Mouse (Mus musculus): ENCODE measurements around the gene Sgca. TPM values are rescaled to one million over a fixed set of nuclear protein-coding genes. Genes with fewer than 3 reads are reported as not detected.

Gene Sgca
- polyA plus RNA-seq, 1 experiment from 2014 or later = 1.2 TPM

DNA sequence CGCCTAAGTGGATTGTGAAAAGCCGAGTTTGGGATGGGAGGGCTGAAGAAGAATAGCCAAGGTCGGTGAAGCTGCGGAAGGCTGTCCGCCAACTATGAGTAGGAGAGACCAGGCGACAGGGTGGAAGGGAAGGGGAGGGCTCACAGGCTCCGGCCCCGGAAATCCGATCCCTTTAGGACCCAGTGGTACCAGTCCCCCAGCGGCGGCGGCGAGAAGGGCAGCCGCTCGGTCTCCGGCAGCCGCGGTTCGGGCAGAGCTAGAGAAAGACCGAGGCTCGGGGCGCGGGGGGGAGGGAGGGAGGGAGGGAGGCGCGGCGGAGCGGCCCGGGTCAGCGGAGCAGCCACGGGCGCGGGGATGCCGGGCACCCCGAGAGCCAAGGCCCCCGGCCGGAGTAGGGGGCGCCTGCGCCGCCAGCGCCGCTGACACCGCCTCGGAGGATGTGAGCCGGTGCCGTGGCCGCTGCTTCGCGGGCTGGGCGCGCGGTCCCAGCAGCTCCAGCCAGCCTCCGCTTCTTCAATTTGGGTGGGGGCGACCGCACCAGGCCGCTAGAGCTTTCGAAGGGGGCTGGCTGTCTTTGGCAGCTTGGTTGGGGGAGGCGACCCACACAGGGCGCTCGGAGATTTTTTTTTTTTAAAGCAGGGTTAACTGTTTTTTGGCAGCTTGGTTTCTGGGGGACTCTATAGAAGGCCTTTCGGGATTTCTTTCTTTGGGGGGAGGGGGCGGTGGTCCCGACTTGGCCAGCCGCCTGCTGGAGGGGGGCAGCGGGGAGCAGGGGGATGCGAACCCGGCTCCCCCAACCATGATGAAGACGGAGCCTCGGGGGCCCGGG is 14.8 kb upstream of the Sgca start, which contains the start of gene Ppp1r9b:
Gene Ppp1r9b (plus strand): TSS at position 287 of the 829 bp plus-strand sequence.
- no peaks in the 10 kb centered on the region for H3K27me3 ChIP-seq
- H3K9me3 ChIP-seq (replicated peaks) = no peaks in the 10 kb centered on the region
- H3K36me3 ChIP-seq = peaks cover 10% of the 10 kb centered on the region; the same call in 1 of the 2 replicates
- peak; percentile 80 for ATAC-seq (replicated peaks; ENCODE audit: low FRiP score)
- H3K27ac ChIP-seq = peak within 1 kb of the TSS; percentile 96
- peak within 1 kb of the TSS; percentile 86 for H3K9ac ChIP-seq
- WGBS = under 1% methylated on average over 66 of the region's 69 CpGs
- H3K4me1 ChIP-seq = peaks cover 84% of the 10 kb centered on the region
- H3K4me2 ChIP-seq = peak within 1 kb of the TSS; percentile 98
- peak within 1 kb of the TSS; percentile 88 for H3K4me3 ChIP-seq (replicated peaks)

DNA sequence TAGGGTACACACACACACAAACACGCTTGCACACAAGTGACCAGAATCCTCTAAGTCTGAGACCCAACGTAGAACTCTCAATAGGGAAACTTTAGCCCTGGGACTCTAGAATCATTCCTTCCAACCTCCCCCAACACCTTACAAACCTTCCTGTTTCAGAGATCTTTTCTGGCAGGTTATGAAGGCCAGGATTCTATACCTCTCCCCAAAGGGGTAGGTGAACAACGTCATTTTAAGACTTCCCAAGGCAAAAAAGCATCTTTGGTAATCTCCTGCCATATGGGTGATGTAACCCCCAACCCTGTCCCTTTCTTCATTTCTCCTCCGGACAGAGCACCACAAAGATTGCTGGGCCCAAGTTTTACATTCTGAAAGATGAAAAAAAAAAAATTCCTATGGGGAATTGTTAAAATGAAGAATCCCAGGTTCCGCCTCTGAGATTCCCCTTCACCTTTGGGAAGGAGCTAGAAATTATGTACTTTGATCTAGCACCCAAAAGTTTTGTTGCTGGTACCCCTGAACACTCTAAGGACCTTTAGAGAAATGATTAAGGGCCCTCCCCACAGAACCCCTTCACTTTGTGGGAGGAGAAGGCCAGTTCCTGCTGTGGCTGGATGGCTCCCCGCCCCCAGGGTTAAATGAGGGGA is 14.1 kb upstream of the Sgca start:
- Histone ChIP-seq H3K27me3 (no peaks in the 10 kb centered on the region), H3K4me1 (peaks cover 79% of the 10 kb centered on the region)
- ATAC-seq (replicated peaks; ENCODE audit: low FRiP score) = no peak

DNA sequence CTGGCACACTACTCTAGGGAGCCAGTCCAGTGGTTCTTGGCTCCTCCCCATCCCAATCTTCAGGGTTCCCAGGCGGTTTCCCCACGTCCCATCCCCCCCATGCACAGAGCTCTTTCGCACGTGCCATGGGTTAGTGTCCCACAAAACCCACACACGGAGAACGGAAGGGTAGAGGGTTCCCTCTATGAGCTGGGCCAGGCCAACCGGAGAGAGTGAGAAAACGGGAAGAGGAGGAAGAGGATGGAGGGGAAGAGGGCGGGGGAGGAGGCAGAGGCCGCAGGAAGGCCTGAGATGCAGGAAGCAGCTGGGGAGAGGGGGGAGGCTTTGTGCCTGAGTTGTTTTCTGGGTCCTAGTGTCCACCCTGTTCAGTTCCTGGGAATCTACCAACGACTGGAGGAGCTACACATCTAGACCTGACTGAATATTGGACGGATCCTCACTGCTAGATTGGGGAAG is 13.5 kb upstream of the Sgca start:
- Histone ChIP-seq H3K9ac (peak overlapping the region; percentile 46), H3K27me3 (no peaks in the 10 kb centered on the region), H3K4me2 (peak overlapping the region; percentile 98), H3K27ac (peak overlapping the region; percentile 96), H3K9me3 (replicated peaks) (no peaks in the 10 kb centered on the region), H3K36me3 (peaks cover 1% of the 10 kb centered on the region; the same call in 1 of the 2 replicates), H3K4me3 (replicated peaks) (peak overlapping the region; percentile 88), H3K4me1 (peaks cover 73% of the 10 kb centered on the region)
- ATAC-seq (replicated peaks; ENCODE audit: low FRiP score) = peak; percentile 63
- under 1% methylated on average over 12 of the region's 12 CpGs for WGBS

More for the DNA sequence above, 14.1 kb upstream of the Sgca start:
- WGBS = 48% methylated on average over 6 of the region's 6 CpGs
- Histone ChIP-seq H3K9me3 (replicated peaks) (no peaks in the 10 kb centered on the region), H3K27ac (peak overlapping the region; percentile 96), H3K4me3 (replicated peaks) (peak overlapping the region; percentile 88), H3K9ac (peak overlapping the region; percentile 86), H3K4me2 (peak overlapping the region; percentile 98), H3K36me3 (peaks cover 8% of the 10 kb centered on the region; the same call in 1 of the 2 replicates)

DNA sequence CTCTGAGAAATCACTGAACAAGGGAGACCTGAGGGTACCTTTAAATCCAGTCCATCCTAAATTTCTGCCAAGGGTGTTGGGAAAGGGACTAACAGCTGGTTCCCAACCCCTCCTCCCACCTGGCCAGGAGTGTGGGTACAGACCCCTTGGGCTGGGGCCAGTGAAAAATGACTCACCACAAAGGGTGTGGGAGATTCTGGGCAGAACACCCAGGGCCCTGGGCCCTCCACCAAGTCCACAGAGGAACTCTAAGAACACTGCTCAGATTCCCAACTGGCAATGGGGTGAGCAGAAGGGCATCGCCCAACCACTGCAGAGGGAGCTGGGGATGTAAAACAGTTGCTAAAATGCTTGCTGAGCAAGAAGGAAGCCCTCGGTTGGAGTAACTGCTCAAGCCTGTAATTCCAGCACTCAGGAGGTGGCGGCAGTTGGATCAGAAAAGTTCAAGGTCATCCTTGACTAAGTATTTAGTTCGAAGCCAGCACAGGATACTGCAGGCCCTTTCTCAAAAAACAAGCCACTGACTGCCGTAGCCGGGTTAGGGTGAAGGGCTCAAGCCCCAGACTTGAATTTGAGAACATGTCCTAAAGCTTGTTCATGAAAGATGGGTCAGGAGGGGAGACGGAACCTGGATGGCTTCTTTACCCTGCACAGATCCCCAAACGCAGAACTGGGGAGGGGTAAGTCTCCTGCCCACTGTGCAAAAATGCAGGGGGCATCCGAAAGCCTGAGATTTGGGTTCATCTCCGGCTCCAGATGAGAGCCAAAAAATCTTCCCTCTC is 12.8 kb upstream of the Sgca start:
- peak overlapping the region; percentile 46 for H3K9ac ChIP-seq
- no peak for ATAC-seq (replicated peaks; ENCODE audit: low FRiP score)
- WGBS = 15% methylated on average over 10 of the region's 10 CpGs
- peak overlapping the region; percentile 98 for H3K4me2 ChIP-seq
- H3K27ac ChIP-seq = peak overlapping the region; percentile 96
- H3K27me3 ChIP-seq = no peaks in the 10 kb centered on the region
- peaks cover 67% of the 10 kb centered on the region for H3K4me1 ChIP-seq
- H3K36me3 ChIP-seq = no peaks in the 10 kb centered on the region
- H3K9me3 ChIP-seq (replicated peaks) = no peaks in the 10 kb centered on the region
- peak overlapping the region; percentile 88 for H3K4me3 ChIP-seq (replicated peaks)

DNA sequence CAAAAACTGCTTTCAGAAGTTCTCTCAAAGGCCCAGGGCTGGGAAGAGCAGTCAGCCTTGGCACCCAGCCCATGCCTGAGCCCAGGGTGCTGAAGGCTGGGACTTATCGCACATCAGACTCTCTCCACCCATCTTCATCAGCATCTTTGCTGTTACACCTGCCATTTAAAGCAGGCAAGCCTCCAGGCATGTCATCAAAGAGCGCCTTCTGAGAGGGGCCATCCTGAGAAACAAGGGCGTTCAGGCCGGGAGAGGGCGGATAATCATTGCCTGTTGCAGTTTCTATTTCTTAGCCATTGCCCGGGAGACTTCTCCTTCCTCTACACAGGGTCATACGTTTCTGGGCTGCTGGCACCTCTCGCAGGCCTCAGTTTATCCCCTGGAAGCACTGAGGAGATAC is 11.7 kb upstream of the Sgca start:
- no peak overlapping the region for H3K27ac ChIP-seq
- H3K4me2 ChIP-seq = no peak overlapping the region
- peaks cover 56% of the 10 kb centered on the region for H3K4me1 ChIP-seq
- H3K9ac ChIP-seq = no peak overlapping the region
- H3K9me3 ChIP-seq (replicated peaks) = no peaks in the 10 kb centered on the region
- 81% methylated on average over 8 of the region's 8 CpGs for WGBS
- no peak for ATAC-seq (replicated peaks; ENCODE audit: low FRiP score)
- no peaks in the 10 kb centered on the region for H3K27me3 ChIP-seq
- no peaks in the 10 kb centered on the region for H3K36me3 ChIP-seq
- no peak overlapping the region for H3K4me3 ChIP-seq (replicated peaks)

DNA sequence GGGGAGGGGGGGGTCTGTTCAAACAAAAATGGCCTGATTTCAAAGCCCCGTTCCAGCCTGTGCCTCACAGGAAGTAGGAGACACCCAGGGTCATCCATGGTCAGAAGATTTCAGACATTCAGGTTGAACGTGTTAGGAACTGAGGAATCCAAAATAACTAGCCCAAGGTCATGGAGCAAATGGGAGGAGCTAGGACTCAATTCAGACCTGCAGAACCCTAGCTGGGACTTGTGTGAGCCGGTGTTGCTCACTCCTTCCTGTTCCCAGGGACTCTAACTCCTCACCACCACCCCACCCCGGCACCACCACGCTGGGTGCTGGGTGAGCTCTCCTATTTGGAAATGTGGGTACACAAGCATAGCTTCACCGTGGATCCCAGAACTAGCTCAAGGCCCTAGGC is 11.2 kb upstream of the Sgca start:
- H3K27me3 ChIP-seq = no peaks in the 10 kb centered on the region

DNA sequence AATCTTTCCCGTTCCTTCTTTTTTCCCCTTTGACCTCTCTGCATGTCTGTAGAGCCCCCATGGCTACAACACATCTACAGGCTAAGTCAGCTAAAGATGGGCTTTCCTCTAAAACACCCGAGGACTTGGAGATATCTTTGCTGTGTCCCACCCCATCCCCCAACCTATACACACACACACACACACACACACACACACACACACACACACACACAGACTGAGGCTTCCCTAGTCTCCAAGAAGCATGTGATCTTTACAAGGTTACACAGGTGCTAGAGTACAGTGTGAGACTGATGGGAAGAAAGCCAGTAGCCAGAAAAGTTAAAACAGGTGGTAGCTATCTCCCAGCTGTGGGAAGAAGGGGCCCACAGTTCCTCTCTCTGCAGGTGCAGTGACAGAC is 10.3 kb upstream of the Sgca start:
- H3K4me3 ChIP-seq (replicated peaks) = no peak overlapping the region
- no peak overlapping the region for H3K9ac ChIP-seq
- ATAC-seq (replicated peaks; ENCODE audit: low FRiP score) = no peak
- H3K27ac ChIP-seq = no peak overlapping the region
- no peaks in the 10 kb centered on the region for H3K27me3 ChIP-seq
- no peaks in the 10 kb centered on the region for H3K9me3 ChIP-seq (replicated peaks)
- no peaks in the 10 kb centered on the region for H3K36me3 ChIP-seq
- 66% methylated on average over 2 of the region's 2 CpGs for WGBS
- no peak overlapping the region for H3K4me2 ChIP-seq
- H3K4me1 ChIP-seq = peaks cover 43% of the 10 kb centered on the region

More for the DNA sequence above, 11.2 kb upstream of the Sgca start:
- no peak overlapping the region for H3K9ac ChIP-seq
- H3K36me3 ChIP-seq = no peaks in the 10 kb centered on the region
- no peak overlapping the region for H3K4me2 ChIP-seq
- no peaks in the 10 kb centered on the region for H3K9me3 ChIP-seq (replicated peaks)
- H3K4me1 ChIP-seq = peaks cover 51% of the 10 kb centered on the region
- ATAC-seq (replicated peaks; ENCODE audit: low FRiP score) = no peak
- H3K27ac ChIP-seq = no peak overlapping the region
- 47% methylated on average over 6 of the region's 6 CpGs for WGBS
- H3K4me3 ChIP-seq (replicated peaks) = no peak overlapping the region

DNA sequence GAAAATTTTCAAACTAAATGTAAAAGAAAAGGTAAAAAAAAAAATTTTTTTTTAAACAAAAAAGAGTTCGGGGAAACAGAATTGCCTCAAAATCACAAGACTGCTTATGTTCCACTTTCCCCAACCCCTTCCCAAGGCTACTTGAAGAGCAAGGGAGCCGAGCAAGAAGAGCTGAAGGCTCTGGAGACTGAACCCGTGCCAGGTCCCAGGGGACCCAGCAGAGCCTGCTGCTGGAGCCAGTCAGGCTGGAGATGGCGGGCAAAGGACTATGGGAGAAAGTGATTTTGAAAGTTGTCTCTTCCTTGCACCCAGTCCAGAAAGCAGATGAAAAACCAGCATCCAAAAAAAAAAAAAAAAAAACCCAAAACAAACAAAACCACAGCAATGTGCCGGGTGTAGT is 9.7 kb upstream of the Sgca start:
- peaks cover 43% of the 10 kb centered on the region for H3K4me1 ChIP-seq
- ATAC-seq (replicated peaks; ENCODE audit: low FRiP score) = no peak
- no peaks in the 10 kb centered on the region for H3K9me3 ChIP-seq (replicated peaks)
- no peak overlapping the region for H3K27ac ChIP-seq
- H3K36me3 ChIP-seq = no peaks in the 10 kb centered on the region
- 76% methylated on average over 5 of the region's 5 CpGs for WGBS
- no peak overlapping the region for H3K4me2 ChIP-seq
- no peaks in the 10 kb centered on the region for H3K27me3 ChIP-seq
- H3K9ac ChIP-seq = no peak overlapping the region
- H3K4me3 ChIP-seq (replicated peaks) = no peak overlapping the region

DNA sequence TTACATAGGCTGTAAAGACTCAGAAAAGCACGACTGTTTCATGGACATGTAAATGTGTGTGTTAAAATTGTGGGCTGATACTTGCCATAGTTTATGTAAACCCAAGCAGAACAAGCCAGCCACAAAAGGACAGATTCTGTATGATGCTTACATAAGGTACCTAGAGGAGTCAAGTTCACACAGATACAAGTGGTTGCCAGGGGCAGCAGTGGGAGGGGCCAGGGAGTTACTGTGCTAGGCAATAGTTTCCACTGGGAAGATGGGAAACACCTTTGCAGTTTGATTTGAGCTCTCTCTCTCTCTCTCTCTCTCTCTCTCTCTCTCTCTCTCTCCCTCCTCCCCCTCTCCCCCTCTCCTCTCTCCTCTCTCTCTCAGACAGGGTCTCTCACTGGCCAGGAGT is 9.0 kb upstream of the Sgca start:
- Histone ChIP-seq H3K9me3 (replicated peaks) (no peaks in the 10 kb centered on the region), H3K4me2 (no peak overlapping the region), H3K27ac (no peak overlapping the region), H3K36me3 (no peaks in the 10 kb centered on the region), H3K4me3 (replicated peaks) (no peak overlapping the region), H3K4me1 (peaks cover 37% of the 10 kb centered on the region), H3K27me3 (no peaks in the 10 kb centered on the region), H3K9ac (no peak overlapping the region)
- 35% methylated on average over 1 of the region's 1 CpGs for WGBS
- no peak for ATAC-seq (replicated peaks; ENCODE audit: low FRiP score)

DNA sequence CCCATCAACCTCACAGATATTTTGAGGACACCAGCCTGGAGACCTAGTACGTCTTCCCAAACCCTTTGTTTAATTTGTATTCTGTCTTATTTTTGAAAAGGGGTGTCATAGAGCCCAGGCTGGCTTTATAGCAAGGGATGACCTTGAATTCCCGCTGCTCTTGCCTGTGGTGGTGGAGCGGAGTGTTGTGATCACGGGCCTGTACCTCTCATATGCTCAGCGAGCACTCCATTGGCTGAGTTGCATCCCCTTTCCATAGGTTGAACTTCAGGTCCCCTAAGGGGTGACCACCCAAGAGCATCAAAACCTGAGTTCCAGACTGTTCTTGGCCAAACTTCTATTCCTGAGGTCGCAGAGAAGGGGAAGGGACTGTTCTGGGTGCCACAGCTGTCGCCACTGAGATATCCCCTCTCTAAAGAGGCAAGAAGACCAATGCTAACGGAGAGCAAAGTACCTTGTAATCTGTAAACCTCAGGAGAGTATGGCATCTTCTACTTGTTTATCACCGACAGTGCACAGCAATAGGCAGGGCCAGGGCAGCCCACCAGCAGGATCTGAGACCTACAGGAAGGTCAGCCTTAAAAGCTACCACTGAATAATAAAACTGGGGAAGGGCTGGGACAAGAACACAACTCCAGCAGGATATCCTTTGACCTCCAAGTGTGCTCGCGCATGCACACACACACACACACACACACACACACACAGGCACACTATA is 3.5 kb upstream of the Sgca start:
- Histone ChIP-seq H3K36me3 (no peaks in the 10 kb centered on the region), H3K27ac (peak overlapping the region; percentile 63), H3K4me1 (peaks cover 14% of the 10 kb centered on the region), H3K9ac (no peak overlapping the region), H3K4me3 (replicated peaks) (peak overlapping the region; percentile 33), H3K4me2 (peak overlapping the region; percentile 57), H3K9me3 (replicated peaks) (no peaks in the 10 kb centered on the region), H3K27me3 (no peaks in the 10 kb centered on the region)
- 76% methylated on average over 11 of the region's 11 CpGs for WGBS
- ATAC-seq (replicated peaks; ENCODE audit: low FRiP score) = no peak

DNA sequence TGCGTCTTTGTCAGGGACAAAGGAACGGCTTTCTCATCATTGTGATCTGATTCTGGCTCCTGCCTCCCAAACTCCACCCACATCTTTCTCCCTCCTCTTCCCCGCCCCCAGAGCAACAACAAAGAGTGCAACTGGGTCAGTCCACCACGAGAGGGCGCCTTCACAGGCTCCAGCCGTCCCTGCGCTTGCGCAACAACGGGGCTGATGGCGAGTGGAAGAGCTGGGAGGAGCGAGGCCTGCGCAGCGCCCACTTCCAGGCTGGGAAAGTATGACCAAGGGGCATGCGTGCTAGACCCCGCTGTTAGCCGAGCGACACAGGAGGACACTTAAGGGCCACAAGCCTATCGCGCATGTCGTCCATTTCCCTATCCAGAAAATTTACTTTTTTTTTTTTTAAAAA is 2.8 kb upstream of the Sgca start:
- Histone ChIP-seq H3K36me3 (no peaks in the 10 kb centered on the region), H3K4me1 (peaks cover 14% of the 10 kb centered on the region), H3K9me3 (replicated peaks) (no peaks in the 10 kb centered on the region), H3K4me3 (replicated peaks) (peak overlapping the region; percentile 33), H3K9ac (peak overlapping the region; percentile 31; the same call in 1 of the 2 replicates), H3K27ac (no peak overlapping the region), H3K4me2 (peak overlapping the region; percentile 57), H3K27me3 (no peaks in the 10 kb centered on the region)
- WGBS = under 1% methylated on average over 20 of the region's 20 CpGs
- peak; percentile 94 for ATAC-seq (replicated peaks; ENCODE audit: low FRiP score)

All from kidney, embryonic 15.5 days (tissue).